Mouse (Mus musculus): ENCODE data around the gene Rsrc1. TPM values are rescaled to one million over a fixed set of nuclear protein-coding genes. Genes with fewer than 3 reads are reported as not detected.

Rsrc1 gene
- polyA plus RNA-seq, 1 experiment from 2014 or later = 6.1 TPM

DNA sequence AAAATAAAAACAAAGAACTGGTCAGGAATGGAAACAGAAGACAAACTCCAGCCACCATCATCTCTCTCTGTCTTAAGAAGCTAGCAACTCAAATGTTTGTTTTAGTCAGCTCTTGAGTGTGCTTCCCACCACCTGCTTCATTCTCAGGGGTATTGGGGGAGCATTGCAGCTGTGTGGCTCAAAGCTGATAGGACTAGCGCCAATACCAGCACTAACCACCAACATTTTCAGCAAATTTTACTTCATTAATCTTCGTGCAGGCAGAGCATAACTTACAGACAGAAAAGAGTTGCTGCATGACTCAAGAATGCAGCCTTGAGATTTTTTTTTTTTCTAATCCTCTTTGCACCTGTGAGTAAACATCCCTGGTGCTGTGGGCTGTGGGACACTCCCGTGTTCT is 358.4 kb downstream of the Rsrc1 start:
- no peak overlapping the region for H3K4me2 ChIP-seq (ENCODE audit: low read depth, low read length)
- no peaks in the 10 kb centered on the region for H3K36me3 ChIP-seq (ENCODE audit: control insufficient read depth, insufficient read depth)
- no peak overlapping the region for H3K9ac ChIP-seq (ENCODE audit: low read depth, low read length)
- H3K27me3 ChIP-seq (ENCODE audit: control insufficient read depth, insufficient read depth, low read depth, low read length) = no peaks in the 10 kb centered on the region
- 55% methylated on average over 3 of the region's 3 CpGs for whole genome bisulfite sequencing (ENCODE audit: insufficient replicate concordance)
- no peak overlapping the region for H3K4me3 ChIP-seq (ENCODE audit: low read depth, low read length)
- H3K4me1 ChIP-seq (ENCODE audit: control insufficient read depth, low read depth, low read length) = no peaks in the 10 kb centered on the region
- ATAC-seq (ENCODE audit: low read depth) = no peak
- no peak overlapping the region for H3K27ac ChIP-seq (ENCODE audit: low read length)
- no peaks in the 10 kb centered on the region for H3K9me3 ChIP-seq (replicated peaks; ENCODE audit: control insufficient read depth, low read length)

DNA sequence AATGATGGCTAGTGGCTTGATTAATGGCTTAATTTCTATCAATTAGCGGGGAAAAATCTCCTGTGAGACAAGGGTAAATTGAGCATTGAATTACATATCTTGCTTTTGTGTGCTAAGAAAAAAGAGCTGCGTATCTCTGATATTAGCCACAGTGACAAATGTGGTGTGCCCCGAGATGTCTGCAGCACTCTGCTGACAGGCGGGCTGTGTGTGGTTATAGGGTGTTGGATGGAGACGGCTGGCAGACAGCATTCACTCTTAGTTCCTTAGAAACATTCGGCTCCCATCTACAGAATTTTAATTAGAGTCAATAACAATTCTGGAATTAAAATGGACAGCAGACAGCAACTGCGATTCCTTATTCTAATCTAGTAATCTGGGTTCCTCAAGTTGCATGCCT is 359.7 kb downstream of the Rsrc1 start:
- no peak overlapping the region for H3K27ac ChIP-seq (ENCODE audit: low read length)
- no peak overlapping the region for H3K4me2 ChIP-seq (ENCODE audit: low read depth, low read length)
- no peak overlapping the region for H3K4me3 ChIP-seq (ENCODE audit: low read depth, low read length)
- WGBS (ENCODE audit: insufficient replicate concordance) = 65% methylated on average over 7 of the region's 7 CpGs
- no peaks in the 10 kb centered on the region for H3K9me3 ChIP-seq (replicated peaks; ENCODE audit: control insufficient read depth, low read length)
- no peaks in the 10 kb centered on the region for H3K4me1 ChIP-seq (ENCODE audit: control insufficient read depth, low read depth, low read length)
- ATAC-seq (ENCODE audit: low read depth) = no peak
- no peaks in the 10 kb centered on the region for H3K36me3 ChIP-seq (ENCODE audit: control insufficient read depth, insufficient read depth)
- no peaks in the 10 kb centered on the region for H3K27me3 ChIP-seq (ENCODE audit: control insufficient read depth, insufficient read depth, low read depth, low read length)
- no peak overlapping the region for H3K9ac ChIP-seq (ENCODE audit: low read depth, low read length)

DNA sequence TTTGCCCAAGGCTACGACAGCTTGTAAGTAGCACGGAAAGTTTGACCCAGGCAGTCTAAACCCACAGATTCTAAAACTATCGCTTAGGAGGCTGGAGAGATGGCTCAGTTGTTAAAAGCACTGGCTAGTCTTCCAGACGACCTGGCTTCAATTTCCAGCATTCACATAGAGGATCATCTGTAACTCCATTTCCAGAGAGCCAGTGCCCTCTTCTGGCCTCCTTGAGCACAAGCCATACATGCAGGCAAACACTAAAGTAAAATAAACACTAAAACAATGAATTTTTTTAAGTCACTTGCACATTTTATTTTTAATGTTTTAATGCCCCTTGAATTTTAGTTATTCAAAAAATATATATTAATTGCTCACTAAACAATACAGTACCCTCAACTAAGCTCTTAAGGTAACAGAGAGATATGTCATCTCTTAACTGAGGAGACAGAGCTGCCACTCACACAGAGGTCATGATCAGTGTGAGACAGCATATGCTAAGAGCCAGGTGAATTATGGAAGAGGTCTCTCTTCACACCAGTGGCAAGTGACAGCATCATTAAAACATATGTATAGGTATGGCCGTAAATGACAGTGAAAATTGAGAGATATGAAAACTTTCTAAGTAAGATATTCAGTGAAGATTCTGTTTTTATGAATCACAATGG is 361.9 kb downstream of the Rsrc1 start:
- Histone ChIP-seq H3K4me1 (ENCODE audit: control insufficient read depth, low read depth, low read length) (no peaks in the 10 kb centered on the region), H3K27ac (ENCODE audit: low read length) (no peak overlapping the region), H3K27me3 (ENCODE audit: control insufficient read depth, insufficient read depth, low read depth, low read length) (no peaks in the 10 kb centered on the region), H3K4me2 (ENCODE audit: low read depth, low read length) (no peak overlapping the region), H3K9me3 (replicated peaks; ENCODE audit: control insufficient read depth, low read length) (no peaks in the 10 kb centered on the region), H3K36me3 (ENCODE audit: control insufficient read depth, insufficient read depth) (no peaks in the 10 kb centered on the region), H3K9ac (ENCODE audit: low read depth, low read length) (no peak overlapping the region), H3K4me3 (ENCODE audit: low read depth, low read length) (no peak overlapping the region)
- ATAC-seq (ENCODE audit: low read depth) = no peak
- 60% methylated on average over 5 of the region's 5 CpGs for WGBS (ENCODE audit: insufficient replicate concordance)

DNA sequence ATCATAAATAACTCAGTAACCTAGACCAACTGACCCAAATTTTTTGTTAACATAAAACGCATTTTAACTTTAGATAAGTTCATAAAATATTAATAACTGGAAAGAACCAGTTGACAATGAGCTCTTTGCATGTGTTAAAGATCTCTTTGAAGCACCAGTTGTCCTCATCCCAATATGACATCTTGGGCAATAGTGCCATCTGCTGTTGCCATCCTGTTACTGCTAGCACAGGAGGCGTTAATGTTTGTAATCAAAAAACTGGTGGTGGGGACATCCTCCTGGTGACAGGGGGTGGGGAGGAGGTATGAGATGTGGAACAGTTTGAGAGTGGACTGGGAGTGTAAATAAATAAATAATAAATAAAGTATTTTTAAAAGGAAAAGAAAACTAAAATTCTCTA is 363.4 kb downstream of the Rsrc1 start:
- Histone ChIP-seq H3K27me3 (ENCODE audit: control insufficient read depth, insufficient read depth, low read depth, low read length) (no peaks in the 10 kb centered on the region), H3K9ac (ENCODE audit: low read depth, low read length) (no peak overlapping the region), H3K4me2 (ENCODE audit: low read depth, low read length) (no peak overlapping the region), H3K4me3 (ENCODE audit: low read depth, low read length) (no peak overlapping the region), H3K9me3 (replicated peaks; ENCODE audit: control insufficient read depth, low read length) (no peaks in the 10 kb centered on the region), H3K36me3 (ENCODE audit: control insufficient read depth, insufficient read depth) (no peaks in the 10 kb centered on the region), H3K27ac (ENCODE audit: low read length) (no peak overlapping the region), H3K4me1 (ENCODE audit: control insufficient read depth, low read depth, low read length) (no peaks in the 10 kb centered on the region)
- ATAC-seq (ENCODE audit: low read depth) = no peak
- 8% methylated on average over 2 of the region's 2 CpGs for WGBS (ENCODE audit: insufficient replicate concordance)

DNA sequence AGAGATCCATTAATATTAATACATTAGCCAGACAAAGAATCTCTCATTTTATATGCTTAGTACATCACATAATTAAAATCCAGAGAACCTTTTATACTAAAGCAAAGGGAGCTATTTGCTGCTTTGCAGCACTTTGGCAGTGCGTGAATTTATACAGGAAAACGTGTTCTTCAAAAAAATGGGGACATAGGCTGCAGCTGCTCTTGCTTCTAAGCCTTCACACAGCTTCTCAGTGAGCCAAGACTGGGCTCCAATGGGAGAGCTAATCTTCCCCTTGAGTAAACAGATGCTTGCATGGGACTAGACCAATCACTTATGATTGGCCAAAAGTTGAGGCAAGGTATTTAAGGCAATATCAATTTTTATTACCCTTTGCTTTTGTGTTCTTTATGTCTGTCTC is 365.5 kb downstream of the Rsrc1 start:
- WGBS (ENCODE audit: insufficient replicate concordance) = 50% methylated on average over 2 of the region's 2 CpGs
- H3K4me1 ChIP-seq (ENCODE audit: control insufficient read depth, low read depth, low read length) = no peaks in the 10 kb centered on the region
- no peak for ATAC-seq (ENCODE audit: low read depth)
- no peak overlapping the region for H3K27ac ChIP-seq (ENCODE audit: low read length)
- H3K27me3 ChIP-seq (ENCODE audit: control insufficient read depth, insufficient read depth, low read depth, low read length) = no peaks in the 10 kb centered on the region
- no peak overlapping the region for H3K9ac ChIP-seq (ENCODE audit: low read depth, low read length)
- no peak overlapping the region for H3K4me2 ChIP-seq (ENCODE audit: low read depth, low read length)
- no peaks in the 10 kb centered on the region for H3K36me3 ChIP-seq (ENCODE audit: control insufficient read depth, insufficient read depth)
- H3K9me3 ChIP-seq (replicated peaks; ENCODE audit: control insufficient read depth, low read length) = no peaks in the 10 kb centered on the region
- no peak overlapping the region for H3K4me3 ChIP-seq (ENCODE audit: low read depth, low read length)

DNA sequence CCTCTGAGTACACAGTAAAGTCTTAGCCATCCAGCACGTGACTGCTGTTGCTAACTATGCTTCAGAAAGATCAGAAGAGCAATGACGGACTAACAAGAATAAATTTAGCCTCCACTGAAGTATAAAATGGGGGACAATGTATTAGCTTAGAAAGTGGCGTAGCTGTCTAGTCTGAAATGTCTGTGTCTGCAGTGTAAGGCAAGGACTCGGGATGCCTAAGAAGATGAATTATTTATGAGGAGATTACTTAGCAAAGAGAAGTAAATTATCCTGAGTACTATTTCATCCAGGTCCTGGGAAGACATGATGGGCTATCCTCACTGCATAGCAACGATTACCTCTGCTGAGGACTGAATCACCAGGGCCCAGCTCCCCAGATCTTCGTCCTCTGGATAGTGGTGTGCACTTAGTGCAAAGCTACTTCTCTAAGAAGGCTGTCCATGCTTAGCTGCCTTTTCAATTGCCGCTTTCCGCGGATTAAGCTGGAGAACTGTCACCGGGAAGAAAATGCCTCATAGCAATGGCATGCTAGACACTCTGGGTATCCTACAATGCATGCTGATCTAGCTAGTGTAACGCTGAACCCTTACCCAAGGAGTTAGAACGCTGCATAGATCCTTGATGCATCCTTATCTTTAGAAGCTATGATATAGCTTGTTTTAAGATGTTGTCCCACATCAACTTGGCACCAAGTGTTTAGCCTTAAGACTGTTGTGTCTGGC is 370.4 kb downstream of the Rsrc1 start:
- Histone ChIP-seq H3K9me3 (replicated peaks; ENCODE audit: control insufficient read depth, low read length) (no peaks in the 10 kb centered on the region), H3K36me3 (ENCODE audit: control insufficient read depth, insufficient read depth) (no peaks in the 10 kb centered on the region), H3K4me3 (ENCODE audit: low read depth, low read length) (no peak overlapping the region), H3K9ac (ENCODE audit: low read depth, low read length) (no peak overlapping the region), H3K4me2 (ENCODE audit: low read depth, low read length) (no peak overlapping the region), H3K4me1 (ENCODE audit: control insufficient read depth, low read depth, low read length) (no peaks in the 10 kb centered on the region), H3K27ac (ENCODE audit: low read length) (no peak overlapping the region), H3K27me3 (ENCODE audit: control insufficient read depth, insufficient read depth, low read depth, low read length) (no peaks in the 10 kb centered on the region)
- WGBS (ENCODE audit: insufficient replicate concordance) = 70% methylated on average over 12 of the region's 12 CpGs
- ATAC-seq (ENCODE audit: low read depth) = no peak

DNA sequence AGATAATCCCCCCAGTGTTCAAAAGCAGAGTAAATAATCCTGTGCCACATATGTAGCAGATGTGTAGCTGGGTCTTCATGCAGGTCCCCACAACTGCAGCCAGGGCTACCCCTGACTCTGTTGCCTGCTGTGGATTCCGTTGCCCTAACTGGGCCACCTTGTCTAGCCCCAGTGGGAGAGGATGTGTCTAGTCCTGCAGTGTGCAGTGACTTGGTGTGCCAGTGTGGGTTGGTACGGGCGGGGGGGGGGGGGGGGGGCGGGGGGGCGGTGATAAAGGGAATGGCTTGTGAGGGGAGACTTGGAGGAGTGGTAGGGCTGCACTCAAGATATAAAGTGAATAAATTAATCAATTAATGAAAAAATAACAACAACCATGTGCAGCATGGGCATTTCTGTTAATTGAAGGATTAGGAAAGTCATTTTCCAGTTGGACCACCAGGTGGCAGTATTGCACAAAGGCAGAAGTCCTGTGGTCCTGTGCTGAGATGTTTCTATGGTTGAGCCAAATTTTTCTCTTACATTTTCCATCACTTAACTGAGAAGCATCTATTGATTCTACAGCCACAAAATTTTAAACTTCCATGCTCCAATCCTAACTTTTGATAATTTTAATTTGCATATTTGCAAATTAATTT is 371.1 kb downstream of the Rsrc1 start:
- no peak for ATAC-seq (ENCODE audit: low read depth)
- H3K9me3 ChIP-seq (replicated peaks; ENCODE audit: control insufficient read depth, low read length) = no peaks in the 10 kb centered on the region
- WGBS (ENCODE audit: insufficient replicate concordance) = 39% methylated on average over 3 of the region's 5 CpGs

DNA sequence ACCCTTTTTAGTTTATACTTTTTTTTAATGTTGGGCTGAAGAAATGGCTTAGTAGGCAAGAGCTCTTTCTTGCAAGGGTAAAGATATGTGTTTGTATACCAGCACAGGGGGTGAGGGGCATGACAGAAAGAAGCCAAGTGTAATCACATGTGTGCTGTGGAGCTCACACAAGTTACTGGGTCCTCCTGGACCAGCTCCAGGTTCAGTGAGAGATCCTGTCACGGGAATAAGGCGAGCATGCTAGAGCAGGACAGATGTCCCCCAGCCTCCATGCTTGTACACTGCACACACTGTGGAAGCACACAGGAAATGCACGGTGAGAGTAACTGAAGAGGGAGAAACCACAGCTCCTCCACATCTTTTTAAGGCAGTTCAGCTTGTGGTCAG is 371.6 kb downstream of the Rsrc1 start:
- H3K9ac ChIP-seq (ENCODE audit: low read depth, low read length) = no peak overlapping the region
- H3K9me3 ChIP-seq (replicated peaks; ENCODE audit: control insufficient read depth, low read length) = no peaks in the 10 kb centered on the region
- H3K27ac ChIP-seq (ENCODE audit: low read length) = no peak overlapping the region
- no peak for ATAC-seq (ENCODE audit: low read depth)
- H3K4me1 ChIP-seq (ENCODE audit: control insufficient read depth, low read depth, low read length) = no peaks in the 10 kb centered on the region
- H3K36me3 ChIP-seq (ENCODE audit: control insufficient read depth, insufficient read depth) = no peaks in the 10 kb centered on the region
- WGBS (ENCODE audit: insufficient replicate concordance) = 65% methylated on average over 3 of the region's 3 CpGs
- no peak overlapping the region for H3K4me3 ChIP-seq (ENCODE audit: low read depth, low read length)
- H3K27me3 ChIP-seq (ENCODE audit: control insufficient read depth, insufficient read depth, low read depth, low read length) = no peaks in the 10 kb centered on the region
- no peak overlapping the region for H3K4me2 ChIP-seq (ENCODE audit: low read depth, low read length)

More for the DNA sequence above, 371.1 kb downstream of the Rsrc1 start:
- Histone ChIP-seq H3K9ac (ENCODE audit: low read depth, low read length) (no peak overlapping the region), H3K4me2 (ENCODE audit: low read depth, low read length) (no peak overlapping the region), H3K4me1 (ENCODE audit: control insufficient read depth, low read depth, low read length) (no peaks in the 10 kb centered on the region), H3K27ac (ENCODE audit: low read length) (no peak overlapping the region), H3K27me3 (ENCODE audit: control insufficient read depth, insufficient read depth, low read depth, low read length) (no peaks in the 10 kb centered on the region), H3K4me3 (ENCODE audit: low read depth, low read length) (no peak overlapping the region), H3K36me3 (ENCODE audit: control insufficient read depth, insufficient read depth) (no peaks in the 10 kb centered on the region)

DNA sequence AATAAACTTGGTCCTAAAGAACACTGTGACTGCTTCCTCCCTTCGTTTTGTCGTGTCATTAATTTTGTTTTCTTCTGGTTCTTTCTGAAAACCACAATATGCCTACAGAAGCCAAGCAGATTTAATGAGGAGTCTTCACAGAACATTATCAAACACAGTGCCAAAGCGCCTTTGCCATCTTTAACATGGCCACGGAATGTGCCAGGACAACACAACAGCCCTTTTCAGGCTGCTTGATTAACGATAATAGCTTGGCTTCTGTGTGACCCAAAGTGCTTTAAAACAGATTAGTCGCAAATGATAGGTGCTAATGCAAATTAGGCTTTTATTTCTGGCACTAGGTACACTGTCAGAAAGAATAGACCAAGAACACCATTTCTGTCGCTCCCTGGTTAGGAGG is 377.2 kb downstream of the Rsrc1 start:
- Histone ChIP-seq H3K9me3 (replicated peaks; ENCODE audit: control insufficient read depth, low read length) (no peaks in the 10 kb centered on the region), H3K36me3 (ENCODE audit: control insufficient read depth, insufficient read depth) (no peaks in the 10 kb centered on the region), H3K27ac (ENCODE audit: low read length) (no peak overlapping the region), H3K27me3 (ENCODE audit: control insufficient read depth, insufficient read depth, low read depth, low read length) (no peaks in the 10 kb centered on the region), H3K4me2 (ENCODE audit: low read depth, low read length) (no peak overlapping the region), H3K4me1 (ENCODE audit: control insufficient read depth, low read depth, low read length) (no peaks in the 10 kb centered on the region), H3K9ac (ENCODE audit: low read depth, low read length) (no peak overlapping the region), H3K4me3 (ENCODE audit: low read depth, low read length) (no peak overlapping the region)
- ATAC-seq (ENCODE audit: low read depth) = no peak
- 72% methylated on average over 7 of the region's 7 CpGs for WGBS (ENCODE audit: insufficient replicate concordance)
